Mouse (Mus musculus): ENCODE measurements around the gene Fam111a. TPM values are rescaled to one million over a fixed set of nuclear protein-coding genes. Genes with fewer than 3 reads are reported as not detected.

The Fam111a gene
- polyA plus RNA-seq, 1 experiment, result 0.07 TPM

DNA sequence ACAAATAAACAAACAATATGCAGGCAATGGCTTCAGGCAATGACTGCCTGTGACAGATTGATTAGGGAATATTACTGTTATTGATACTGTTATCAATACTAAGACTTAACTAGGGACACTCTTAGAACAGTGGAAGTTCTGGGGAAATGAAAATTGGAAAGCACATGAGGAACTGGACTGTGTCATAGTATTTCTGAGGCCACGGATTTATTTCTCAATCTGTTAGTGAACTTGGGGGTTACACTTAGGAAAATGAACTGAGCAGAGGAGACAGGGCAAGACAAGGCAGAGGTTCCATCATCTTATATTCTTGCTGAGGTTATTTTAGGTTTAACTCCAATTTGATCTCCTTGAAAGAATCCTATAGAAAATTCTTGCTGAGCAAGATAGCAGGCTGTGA, 5.6 kb upstream of the Fam111a start:
- no peak overlapping the region for H3K4me3 ChIP-seq (ENCODE audit: control insufficient read depth, low read depth, low read length)
- no peaks in the 10 kb centered on the region for H3K27me3 ChIP-seq (ENCODE audit: control insufficient read depth, insufficient read depth, low read length)
- TF ChIP-seq POLR2A (IDR thresholded peaks at IDR 0.05; ENCODE audit: control insufficient read depth, low read depth, low read length) (no peak), CTCF (IDR thresholded peaks at IDR 0.05; ENCODE audit: control insufficient read depth, insufficient read depth, insufficient replicate concordance, low read depth, low read length) (no peak)

DNA sequence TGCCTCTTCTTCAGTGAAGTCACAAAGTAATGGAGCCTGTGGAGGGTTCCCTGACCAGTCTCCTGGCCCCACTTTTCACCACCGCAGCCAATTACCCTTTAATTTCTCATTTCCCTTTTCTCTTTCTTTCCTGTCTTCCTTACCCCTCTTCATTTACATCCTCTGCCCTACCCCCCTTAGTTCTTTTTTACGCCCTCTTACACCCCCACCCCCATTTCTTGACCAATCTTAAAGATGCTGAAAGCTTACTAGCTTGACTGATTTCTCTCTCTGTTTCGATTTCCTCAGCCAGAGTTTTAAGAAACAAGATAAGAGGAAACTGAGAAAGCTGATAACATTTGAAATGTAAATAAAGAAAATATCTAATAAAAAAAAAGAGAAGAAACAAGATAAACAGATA, 4.8 kb upstream of the Fam111a start:
- Histone ChIP-seq H3K36me3 (ENCODE audit: control insufficient read depth, insufficient read depth, low read length) (no peaks in the 10 kb centered on the region), H3K27me3 (ENCODE audit: control insufficient read depth, insufficient read depth, low read length) (no peaks in the 10 kb centered on the region), H3K4me3 (ENCODE audit: control insufficient read depth, low read depth, low read length) (no peak overlapping the region), H3K4me1 (ENCODE audit: control insufficient read depth, insufficient read depth, low read length) (peaks cover 4% of the 10 kb centered on the region; the same call in 1 of the 2 replicates), H3K27ac (ENCODE audit: control insufficient read depth, insufficient read depth, low read depth, low read length) (no peak overlapping the region)
- no peak for TF ChIP-seq CTCF (IDR thresholded peaks at IDR 0.05; ENCODE audit: control insufficient read depth, insufficient read depth, insufficient replicate concordance, low read depth, low read length)
- TF ChIP-seq POLR2A (IDR thresholded peaks at IDR 0.05; ENCODE audit: control insufficient read depth, low read depth, low read length), result no peak

More for the DNA sequence above, 5.6 kb upstream of the Fam111a start:
- H3K4me1 ChIP-seq (ENCODE audit: control insufficient read depth, insufficient read depth, low read length), result peaks cover 4% of the 10 kb centered on the region; the same call in 1 of the 2 replicates
- no peaks in the 10 kb centered on the region for H3K36me3 ChIP-seq (ENCODE audit: control insufficient read depth, insufficient read depth, low read length)
- no peak overlapping the region for H3K27ac ChIP-seq (ENCODE audit: control insufficient read depth, insufficient read depth, low read depth, low read length)

DNA sequence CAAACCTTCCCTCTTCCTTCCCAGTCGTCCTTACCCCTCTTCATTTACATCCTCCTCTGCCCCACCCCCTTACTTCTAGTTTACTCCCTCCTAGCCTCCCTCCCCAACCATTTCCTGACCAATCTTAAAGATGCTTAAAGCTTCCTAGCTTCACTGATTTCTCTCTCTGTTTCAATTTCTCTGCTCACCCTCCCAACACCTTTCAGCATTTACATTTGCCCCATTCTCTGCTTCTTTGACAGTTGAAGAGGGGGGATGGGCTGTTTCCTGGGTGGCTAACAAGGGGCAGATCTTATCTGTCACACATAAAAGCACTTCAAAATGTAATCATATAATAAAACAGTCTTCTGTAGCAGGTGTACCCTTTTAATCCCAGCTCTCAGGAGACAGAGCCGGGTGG, 3.9 kb upstream of the Fam111a start:
- Histone ChIP-seq H3K27me3 (ENCODE audit: control insufficient read depth, insufficient read depth, low read length) (no peaks in the 10 kb centered on the region), H3K4me1 (ENCODE audit: control insufficient read depth, insufficient read depth, low read length) (peaks cover 4% of the 10 kb centered on the region; the same call in 1 of the 2 replicates), H3K4me3 (ENCODE audit: control insufficient read depth, low read depth, low read length) (no peak overlapping the region; the same call in 1 of the 2 replicates), H3K36me3 (ENCODE audit: control insufficient read depth, insufficient read depth, low read length) (no peaks in the 10 kb centered on the region), H3K27ac (ENCODE audit: control insufficient read depth, insufficient read depth, low read depth, low read length) (peak overlapping the region; percentile 25; the same call in 1 of the 2 replicates)
- TF ChIP-seq CTCF (IDR thresholded peaks at IDR 0.05; ENCODE audit: control insufficient read depth, insufficient read depth, insufficient replicate concordance, low read depth, low read length), result no peak
- TF ChIP-seq POLR2A (IDR thresholded peaks at IDR 0.05; ENCODE audit: control insufficient read depth, low read depth, low read length), result no peak

DNA sequence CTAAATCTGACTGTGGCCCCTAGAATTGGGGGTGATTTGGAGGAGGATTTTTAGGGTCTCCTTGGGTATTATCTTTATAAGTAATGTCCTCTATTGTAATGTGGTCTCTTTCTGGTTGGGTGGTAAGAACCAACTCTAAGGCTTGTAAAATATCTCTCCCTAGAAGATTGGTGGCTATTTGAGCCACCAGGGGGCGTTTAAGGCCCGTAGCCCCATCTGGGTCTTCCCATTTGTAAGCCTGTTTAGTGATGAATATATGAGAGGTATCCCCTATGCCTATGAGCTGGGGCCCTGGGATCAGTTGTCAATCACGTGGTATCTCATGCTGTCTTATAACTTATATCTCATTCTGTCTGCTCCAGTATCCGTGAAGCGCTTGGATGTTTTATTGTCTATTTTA, 3.6 kb downstream of the Fam111a start:
- H3K4me1 ChIP-seq (ENCODE audit: control insufficient read depth, insufficient read depth, low read length), result no peaks in the 10 kb centered on the region
- TF ChIP-seq POLR2A (IDR thresholded peaks at IDR 0.05; ENCODE audit: control insufficient read depth, low read depth, low read length), result no peak
- no peak for TF ChIP-seq CTCF (IDR thresholded peaks at IDR 0.05; ENCODE audit: control insufficient read depth, insufficient read depth, insufficient replicate concordance, low read depth, low read length)
- no peak overlapping the region for H3K4me3 ChIP-seq (ENCODE audit: control insufficient read depth, low read depth, low read length)
- H3K36me3 ChIP-seq (ENCODE audit: control insufficient read depth, insufficient read depth, low read length), result no peaks in the 10 kb centered on the region
- no peak overlapping the region for H3K27ac ChIP-seq (ENCODE audit: control insufficient read depth, insufficient read depth, low read depth, low read length)
- no peaks in the 10 kb centered on the region for H3K27me3 ChIP-seq (ENCODE audit: control insufficient read depth, insufficient read depth, low read length)

DNA sequence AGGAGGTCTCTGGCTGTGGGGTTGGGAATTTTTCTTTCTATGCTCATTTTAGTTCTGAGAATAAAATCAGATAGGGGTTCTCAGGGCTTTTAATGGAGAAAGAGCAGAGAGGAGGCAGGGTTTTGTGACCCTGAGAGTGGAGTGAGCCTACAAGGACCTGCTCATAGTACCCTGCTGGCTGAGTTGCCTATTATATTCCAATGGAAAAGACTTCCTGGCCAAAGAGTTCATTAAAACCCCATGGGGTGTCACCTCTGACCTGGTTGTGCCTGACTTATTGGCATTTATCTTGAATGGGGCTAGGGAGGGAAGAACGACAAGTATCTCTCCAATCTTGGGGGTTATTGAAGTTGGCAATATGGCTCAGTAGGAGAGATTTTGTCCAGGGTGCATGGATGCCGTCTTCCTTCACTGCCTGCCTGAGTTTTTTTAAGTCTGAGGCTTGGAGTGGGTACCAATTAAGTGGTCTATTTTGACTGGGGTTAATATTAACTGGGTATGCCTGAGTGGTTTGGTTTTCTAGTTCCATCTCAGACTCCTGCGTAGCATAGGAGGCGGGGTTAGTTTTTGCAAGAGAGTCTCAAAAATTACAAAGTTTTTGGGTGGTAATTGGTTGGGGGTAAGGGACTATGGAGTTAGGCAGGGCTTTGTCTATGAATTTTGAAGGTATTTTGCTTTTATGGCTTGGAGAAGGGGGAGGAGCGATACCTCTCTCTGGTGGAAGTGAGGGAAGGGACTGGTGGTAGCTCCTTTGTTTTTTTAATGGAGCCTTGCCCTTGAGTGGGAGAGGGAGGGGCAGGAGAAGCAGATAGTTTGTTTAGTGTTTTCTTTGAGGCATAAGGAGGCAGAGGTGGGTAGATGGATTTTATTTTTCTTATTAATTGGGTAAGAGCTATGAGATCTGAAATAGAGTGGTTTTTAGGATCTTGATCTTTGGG, 4.7 kb downstream of the Fam111a start:
- Histone ChIP-seq H3K27ac (ENCODE audit: control insufficient read depth, insufficient read depth, low read depth, low read length) (no peak overlapping the region), H3K36me3 (ENCODE audit: control insufficient read depth, insufficient read depth, low read length) (no peaks in the 10 kb centered on the region)
- TF ChIP-seq CTCF (IDR thresholded peaks at IDR 0.05; ENCODE audit: control insufficient read depth, insufficient read depth, insufficient replicate concordance, low read depth, low read length) (no peak), POLR2A (IDR thresholded peaks at IDR 0.05; ENCODE audit: control insufficient read depth, low read depth, low read length) (no peak)

GRCm38 (mm10) chr19:12556293-12556692, 10.8 kb downstream of the Fam111a start:
- Histone ChIP-seq H3K4me3 (ENCODE audit: control insufficient read depth, low read depth, low read length) (no peak overlapping the region), H3K27me3 (ENCODE audit: control insufficient read depth, insufficient read depth, low read length) (no peaks in the 10 kb centered on the region), H3K27ac (ENCODE audit: control insufficient read depth, insufficient read depth, low read depth, low read length) (no peak overlapping the region), H3K4me1 (ENCODE audit: control insufficient read depth, insufficient read depth, low read length) (no peaks in the 10 kb centered on the region), H3K36me3 (ENCODE audit: control insufficient read depth, insufficient read depth, low read length) (no peaks in the 10 kb centered on the region)
- TF ChIP-seq CTCF (IDR thresholded peaks at IDR 0.05; ENCODE audit: control insufficient read depth, insufficient read depth, insufficient replicate concordance, low read depth, low read length) (no peak), POLR2A (IDR thresholded peaks at IDR 0.05; ENCODE audit: control insufficient read depth, low read depth, low read length) (no peak)

More for the DNA sequence above, 4.7 kb downstream of the Fam111a start:
- H3K4me3 ChIP-seq (ENCODE audit: control insufficient read depth, low read depth, low read length), result no peak overlapping the region
- H3K27me3 ChIP-seq (ENCODE audit: control insufficient read depth, insufficient read depth, low read length), result no peaks in the 10 kb centered on the region
- no peaks in the 10 kb centered on the region for H3K4me1 ChIP-seq (ENCODE audit: control insufficient read depth, insufficient read depth, low read length)

GRCm38 (mm10) chr19:12558219-12558618, 12.7 kb downstream of the Fam111a start:
- Histone ChIP-seq H3K4me3 (ENCODE audit: control insufficient read depth, low read depth, low read length) (no peak overlapping the region), H3K4me1 (ENCODE audit: control insufficient read depth, insufficient read depth, low read length) (no peaks in the 10 kb centered on the region), H3K27ac (ENCODE audit: control insufficient read depth, insufficient read depth, low read depth, low read length) (no peak overlapping the region), H3K36me3 (ENCODE audit: control insufficient read depth, insufficient read depth, low read length) (no peaks in the 10 kb centered on the region), H3K27me3 (ENCODE audit: control insufficient read depth, insufficient read depth, low read length) (no peaks in the 10 kb centered on the region)
- no peak for TF ChIP-seq POLR2A (IDR thresholded peaks at IDR 0.05; ENCODE audit: control insufficient read depth, low read depth, low read length)
- TF ChIP-seq CTCF (IDR thresholded peaks at IDR 0.05; ENCODE audit: control insufficient read depth, insufficient read depth, insufficient replicate concordance, low read depth, low read length), result no peak
